Mouse (Mus musculus) liver, embryonic 14.5 days (tissue): ENCODE measurements at regions not wholly inside any gene's neighbourhood (a gene's known extent, or its start where the extent isn't known, plus 50 kb on each side); places are given as distances from the start of the nearest gene placed in this dataset.

Experiments
- ATAC-seq: fragments of 200-750 bp; cut with Nextera tagmentation; 2 replicates; pipeline ENCODE4 v1.8.0; 2017; ENCODE audit warnings: moderate number of reproducible peaks, mild to moderate bottlenecking, moderate library complexity; ENCODE audit not compliant: insufficient read depth
- DNase-seq, 3 experiments: peaks; one replicate each; pipeline ENCODE4 v3.0.0-alpha.2; 2012 to 2013; ENCODE audit warnings: low read depth in 3 of 3, low spot score in 3 of 3
- H3K27ac ChIP-seq: fragments of 300-500 bp; sonication (generic); 2 replicates; pipeline ENCODE4 v1.5.1; 2014; ENCODE audit warnings: moderate library complexity, mild to moderate bottlenecking, control low read depth, inconsistent platforms
- H3K27me3 ChIP-seq: fragments of 300-500 bp; sonication (generic); 2 replicates; pipeline ENCODE4 v1.6.1; 2014; ENCODE audit warnings: mild to moderate bottlenecking, low read length, moderate library complexity; ENCODE audit not compliant: control insufficient read depth, insufficient read depth
- H3K36me3 ChIP-seq: fragments of 300-500 bp; sonication (generic); replicated peaks from 2 replicates; pipeline ENCODE4 v1.6.1; 2014; ENCODE audit warnings: low read depth; ENCODE audit not compliant: control insufficient read depth, insufficient read depth
- H3K4me1 ChIP-seq, 2 experiments: fragments of 200-500 bp in 1 of 2; fragments of 300-500 bp in 1 of 2; sonication (generic) in 1 of 2; replicated peaks; 2 replicates each; pipeline ENCODE4 v1.6.1; 2012 to 2014; ENCODE audit warnings: antibody characterized with exemption in 1 of 2, inconsistent platforms in 1 of 2, low read length in 1 of 2; ENCODE audit not compliant: control insufficient read depth in 2 of 2, insufficient read depth in 2 of 2
- H3K4me2 ChIP-seq: fragments of 300-500 bp; sonication (generic); 2 replicates; pipeline ENCODE4 v1.6.1; 2014; ENCODE audit warnings: low read depth, mild to moderate bottlenecking, control low read depth, moderate library complexity
- H3K4me3 ChIP-seq, 2 experiments: fragments of 200-500 bp in 1 of 2; fragments of 300-500 bp in 1 of 2; sonication (generic) in 1 of 2; 2 replicates each; pipeline ENCODE4 v1.5.1; 2012 to 2014; ENCODE audit warnings: low read depth in 2 of 2, low read length in 2 of 2, mild to moderate bottlenecking in 2 of 2, control low read depth in 1 of 2, inconsistent platforms in 1 of 2, moderate library complexity in 1 of 2; ENCODE audit not compliant: insufficient read depth in 1 of 2
- H3K9ac ChIP-seq: fragments of 300-500 bp; sonication (generic); replicated peaks from 2 replicates; pipeline ENCODE4 v1.6.1; 2014; ENCODE audit warnings: mild to moderate bottlenecking, control low read depth, moderate library complexity
- H3K9me3 ChIP-seq: fragments of 300-500 bp; sonication (generic); 2 replicates; pipeline ENCODE4 v1.6.1; 2016; ENCODE audit warnings: low read length, mixed read lengths; ENCODE audit not compliant: control insufficient read depth
- CTCF ChIP-seq: IDR thresholded peaks from 2 replicates; pipeline ENCODE4 v1.5.1; 2016; ENCODE audit warnings: antibody characterized with exemption, low read depth, control low read depth
- EP300 ChIP-seq: IDR thresholded peaks from 2 replicates; pipeline ENCODE4 v1.6.1; 2016; ENCODE audit warnings: antibody characterized with exemption, low read depth
- WGBS: fragments of 180-500 bp; shearing (Covaris S2); extraction: QIAGEN DNeasy Blood & Tissue Kit; methylation state at CpG from one replicate; pipeline ENCODE4 v1.1.7; 2014; ENCODE audit not compliant: insufficient replicate concordance; 5-methylcytosine and 5-hydroxymethylcytosine counted together

GRCm38 (mm10) chr14:86445139-86445538, 695.9 kb downstream of the Diaph3 start:
- TF ChIP-seq EP300 (no peak), CTCF (no peak)
- H3K9me3 ChIP-seq = no peaks in the 10 kb centered on the region
- H3K36me3 ChIP-seq = no peaks in the 10 kb centered on the region
- no peak overlapping the region for H3K4me2 ChIP-seq
- no peaks in the 10 kb centered on the region for H3K27me3 ChIP-seq
- no peaks in the 10 kb centered on the region for H3K4me1 ChIP-seq
- DNase-seq = no peak
- no peak overlapping the region for H3K27ac ChIP-seq
- 47% methylated on average over 4 of the region's 4 CpGs for WGBS
- no peak for ATAC-seq
- H3K4me3 ChIP-seq = no peak overlapping the region
- no peak overlapping the region for H3K9ac ChIP-seq

- no peak overlapping the region for H3K27ac ChIP-seq
- DNase-seq = no peak
- no peaks in the 10 kb centered on the region for H3K4me1 ChIP-seq
- H3K4me2 ChIP-seq = no peak overlapping the region
- 34% methylated on average over 5 of the region's 5 CpGs for WGBS
- no peaks in the 10 kb centered on the region for H3K27me3 ChIP-seq
- no peak overlapping the region for H3K4me3 ChIP-seq
- H3K9me3 ChIP-seq = no peaks in the 10 kb centered on the region
- no peaks in the 10 kb centered on the region for H3K36me3 ChIP-seq
- no peak overlapping the region for H3K9ac ChIP-seq
- no peak for ATAC-seq
- no peak for TF ChIP-seq EP300
- no peak for TF ChIP-seq CTCF
Observed at GRCm38 (mm10) chr14:86443921-86444835, 696.9 kb downstream of the Diaph3 start.

GRCm38 (mm10) chr14:86441895-86442679, 698.9 kb downstream of the Diaph3 start:
- DNase-seq (no peak), ATAC-seq (no peak)
- Histone ChIP-seq H3K9ac (no peak overlapping the region), H3K27me3 (no peaks in the 10 kb centered on the region), H3K27ac (no peak overlapping the region), H3K4me1 (no peaks in the 10 kb centered on the region), H3K9me3 (no peaks in the 10 kb centered on the region), H3K4me3 (no peak overlapping the region), H3K36me3 (no peaks in the 10 kb centered on the region), H3K4me2 (no peak overlapping the region)
- WGBS = 72% methylated on average over 9 of the region's 9 CpGs
- TF ChIP-seq EP300 (no peak), CTCF (no peak)

- ATAC-seq (no peak), DNase-seq (no peak)
- no peak for TF ChIP-seq CTCF
- TF ChIP-seq EP300 = no peak
- no peak overlapping the region for H3K9ac ChIP-seq
- WGBS = 36% methylated on average over 3 of the region's 3 CpGs
- H3K9me3 ChIP-seq = no peaks in the 10 kb centered on the region
- no peak overlapping the region for H3K4me2 ChIP-seq
- no peaks in the 10 kb centered on the region for H3K4me1 ChIP-seq
- no peak overlapping the region for H3K27ac ChIP-seq
- no peak overlapping the region for H3K4me3 ChIP-seq
- H3K27me3 ChIP-seq = no peaks in the 10 kb centered on the region
- no peaks in the 10 kb centered on the region for H3K36me3 ChIP-seq
Observed at GRCm38 (mm10) chr14:86437383-86437782, 703.7 kb downstream of the Diaph3 start.

- no peak for ATAC-seq
- Histone ChIP-seq H3K4me1 (no peaks in the 10 kb centered on the region), H3K4me3 (no peak overlapping the region), H3K27ac (no peak overlapping the region), H3K9ac (no peak overlapping the region), H3K9me3 (no peaks in the 10 kb centered on the region), H3K36me3 (no peaks in the 10 kb centered on the region), H3K27me3 (no peaks in the 10 kb centered on the region), H3K4me2 (no peak overlapping the region)
- 52% methylated on average over 2 of the region's 2 CpGs for WGBS
- TF ChIP-seq EP300 = no peak
- DNase-seq = no peak
Observed at GRCm38 (mm10) chr14:86435345-86435744, 705.7 kb downstream of the Diaph3 start.
